Mouse (Mus musculus): ENCODE measurements around the gene Bbs9.

Bbs9 gene

DNA sequence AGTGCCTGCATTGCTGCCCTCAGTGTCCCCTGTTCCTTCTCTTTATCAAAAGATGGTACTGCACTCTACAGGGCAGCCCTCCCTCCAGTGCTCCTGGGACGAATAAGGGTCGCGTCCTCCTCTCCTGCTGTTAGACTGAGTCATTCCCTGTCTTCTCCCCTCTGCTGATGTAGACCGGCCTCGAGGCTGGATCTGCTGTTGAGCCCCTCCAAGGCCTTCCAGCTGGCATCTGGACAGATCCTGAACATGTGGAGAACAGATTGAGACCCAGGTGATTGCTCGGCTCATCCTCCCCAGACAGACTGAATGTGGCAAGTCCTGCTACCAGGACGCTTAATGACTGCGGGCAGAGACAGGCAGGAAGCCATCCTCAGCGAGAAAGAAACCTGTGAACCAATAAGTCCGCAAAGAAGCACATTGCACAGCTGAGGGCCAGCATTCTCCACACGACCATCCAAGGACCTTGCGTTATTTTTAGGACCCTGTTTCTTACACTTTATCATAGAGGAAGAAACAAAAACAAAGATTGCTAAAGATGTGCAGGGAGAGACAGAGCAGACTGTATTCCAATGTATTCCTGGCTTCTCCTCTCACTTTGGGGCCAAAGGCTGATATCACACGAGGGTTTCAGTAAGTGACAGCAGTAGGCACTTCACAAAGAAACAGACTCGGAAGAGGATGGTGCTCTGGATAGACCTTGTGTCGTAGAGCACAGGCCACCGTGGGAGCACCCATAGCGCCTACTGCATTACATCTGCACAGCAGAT is 275.4 kb downstream of the Bbs9 start:
- no peak for DNase-seq (ENCODE audit: low read depth, low spot score)

DNA sequence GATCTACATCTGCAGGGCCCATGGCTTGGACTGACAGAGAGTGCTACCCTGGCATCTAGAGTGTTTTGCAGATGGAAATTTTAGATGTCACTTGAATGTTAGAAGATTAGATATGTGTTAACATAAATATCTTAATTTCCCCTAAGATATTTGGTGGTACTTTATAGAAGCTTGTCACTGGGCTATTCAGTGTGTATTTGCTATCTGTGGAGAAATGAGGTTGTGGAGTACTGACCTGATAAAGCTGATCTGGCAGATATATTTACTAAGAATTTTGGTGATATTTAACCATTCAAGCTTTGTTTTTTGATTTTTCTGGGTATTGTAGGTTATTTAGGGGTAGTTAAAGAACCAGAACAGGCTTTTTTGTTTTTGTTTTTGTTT is 276.0 kb downstream of the Bbs9 start:
- no peak for DNase-seq (ENCODE audit: low read depth, low spot score)

DNA sequence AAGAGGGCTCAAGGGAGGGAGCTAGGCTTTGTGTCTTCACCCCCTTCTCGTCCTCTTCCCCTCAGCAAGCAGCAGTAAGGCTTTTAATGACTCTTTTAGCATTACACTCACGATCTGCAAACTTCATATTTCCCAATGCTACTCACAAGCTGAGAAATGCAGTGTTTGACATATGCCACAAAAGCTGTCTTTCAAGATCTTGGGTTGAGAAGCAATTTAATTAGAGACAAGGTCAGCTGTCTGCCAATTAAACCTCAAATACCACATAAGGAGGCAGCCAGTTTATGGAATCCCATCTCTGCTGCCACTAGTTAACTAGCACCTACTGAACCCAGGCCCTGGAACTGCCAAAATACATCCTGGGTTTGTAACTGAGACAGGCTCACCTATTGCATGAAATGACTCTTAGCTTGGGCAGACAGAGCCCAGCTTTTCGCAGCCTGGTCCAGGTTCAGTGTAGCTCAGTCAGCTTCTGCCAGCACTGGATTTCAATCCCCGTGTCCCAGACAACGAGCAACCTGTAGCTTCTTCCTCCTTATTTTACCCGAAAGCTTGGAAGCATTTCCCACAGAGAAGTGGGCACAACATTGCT is 278.7 kb downstream of the Bbs9 start:
- DNase-seq (ENCODE audit: low read depth, low spot score): no peak

DNA sequence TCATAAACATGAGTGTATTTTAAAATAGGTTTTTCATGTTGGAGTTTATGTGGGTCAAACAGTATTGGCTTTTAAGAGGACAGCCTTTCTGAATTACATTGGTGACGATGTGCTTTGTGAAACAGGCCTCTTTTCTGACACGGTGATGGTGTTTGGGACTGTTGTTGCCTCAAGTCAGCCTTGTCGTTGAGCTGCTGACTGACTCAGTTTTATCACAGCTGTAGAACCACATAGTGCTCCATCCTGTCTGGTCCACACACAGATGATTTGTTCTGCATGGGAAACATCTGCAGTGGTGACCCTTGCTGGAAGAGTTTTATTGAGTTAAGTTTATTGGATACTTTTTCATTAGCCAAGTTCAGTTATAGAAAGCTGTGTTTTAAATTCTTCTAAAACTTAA is 283.0 kb downstream of the Bbs9 start:
- no peak for DNase-seq (ENCODE audit: low read depth, low spot score)

DNA sequence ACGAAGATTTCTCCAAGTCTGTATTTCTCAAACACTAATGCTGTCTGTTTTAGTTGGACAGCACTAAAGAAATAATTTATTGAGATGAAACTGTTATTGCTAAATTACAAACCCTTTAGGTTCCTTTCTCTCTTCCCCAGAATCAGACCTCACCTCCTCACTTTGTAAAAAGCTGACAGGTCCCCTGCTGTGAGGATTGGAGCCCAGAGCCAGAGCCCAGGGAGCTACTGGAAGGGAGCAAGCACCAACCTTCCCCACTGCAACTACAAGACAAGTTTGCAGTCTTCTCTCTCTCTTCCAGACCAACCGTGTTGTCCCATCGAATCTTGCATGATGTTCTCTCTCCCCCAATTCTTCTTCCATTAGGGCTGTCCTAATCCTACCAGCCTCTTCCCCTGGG is 283.7 kb downstream of the Bbs9 start:
- no peak for DNase-seq (ENCODE audit: low read depth, low spot score)

DNA sequence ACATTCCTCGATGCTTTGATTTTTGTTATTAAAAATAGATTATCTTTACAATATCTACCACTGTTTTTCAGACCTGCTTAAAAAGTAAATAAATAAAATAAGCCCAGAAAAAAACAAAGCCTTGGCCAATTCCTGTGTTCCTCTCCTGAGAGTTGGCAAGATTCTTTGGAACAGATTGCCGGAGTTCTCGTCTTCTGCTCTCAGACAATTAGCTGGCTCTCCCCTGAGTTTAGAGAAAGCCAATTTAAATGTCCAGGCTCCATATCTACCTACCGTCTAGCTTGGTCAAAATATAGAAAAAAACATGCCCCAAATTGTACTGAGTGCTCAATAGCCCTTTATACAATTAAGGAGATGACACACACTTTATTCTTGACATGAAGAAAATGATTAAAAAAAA is 284.9 kb downstream of the Bbs9 start:
- DNase-seq (ENCODE audit: low read depth, low spot score): no peak

DNA sequence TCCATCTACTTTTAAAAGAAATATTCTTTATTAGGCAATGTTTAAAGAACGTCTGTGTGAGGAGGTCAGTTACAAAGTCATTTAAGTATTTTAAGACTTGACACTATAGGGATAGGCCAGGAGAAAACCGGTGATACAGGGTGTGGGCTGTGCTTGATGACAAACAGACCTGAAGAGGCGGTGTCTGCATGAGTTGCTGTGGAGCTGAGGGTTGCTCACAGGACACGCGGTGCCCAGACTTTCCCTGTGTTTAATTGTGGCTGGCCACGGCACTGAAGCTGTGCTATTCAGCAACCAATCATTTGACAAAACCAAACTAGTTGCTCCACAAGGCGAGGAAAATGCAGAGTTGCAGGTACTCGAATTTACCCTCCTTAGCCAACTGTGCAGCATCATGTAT is 286.0 kb downstream of the Bbs9 start:
- no peak for DNase-seq (ENCODE audit: low read depth, low spot score)

DNA sequence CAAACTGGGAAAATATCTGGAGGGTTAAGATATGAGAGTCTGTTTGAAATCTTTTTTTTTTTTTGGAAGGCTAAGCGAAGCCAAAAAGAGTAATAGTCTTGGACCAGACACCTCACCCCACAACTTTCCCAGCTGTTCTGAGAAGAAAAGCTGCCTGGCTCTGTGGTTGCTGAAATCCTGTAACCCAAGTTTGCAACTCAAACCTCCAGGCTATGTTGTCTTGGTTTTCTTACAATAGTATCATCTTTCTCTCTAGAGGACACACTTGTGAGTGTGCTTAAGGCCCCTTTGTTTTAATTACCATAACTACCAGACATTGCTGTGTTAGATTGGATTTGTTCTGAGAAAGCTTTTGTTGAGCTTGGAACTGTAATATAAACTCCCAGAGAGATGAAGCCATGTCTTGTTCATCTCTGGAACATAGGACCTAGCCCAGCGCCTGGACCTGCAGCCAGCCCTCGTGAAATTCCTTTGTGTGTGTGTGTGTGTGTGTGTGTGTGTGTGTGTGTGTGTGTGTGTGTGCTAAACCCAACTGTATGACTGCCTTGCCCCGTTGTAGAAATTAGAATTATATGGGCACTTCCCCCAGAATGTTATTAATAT is 290.2 kb downstream of the Bbs9 start:
- no peak for DNase-seq (ENCODE audit: low read depth, low spot score)

DNA sequence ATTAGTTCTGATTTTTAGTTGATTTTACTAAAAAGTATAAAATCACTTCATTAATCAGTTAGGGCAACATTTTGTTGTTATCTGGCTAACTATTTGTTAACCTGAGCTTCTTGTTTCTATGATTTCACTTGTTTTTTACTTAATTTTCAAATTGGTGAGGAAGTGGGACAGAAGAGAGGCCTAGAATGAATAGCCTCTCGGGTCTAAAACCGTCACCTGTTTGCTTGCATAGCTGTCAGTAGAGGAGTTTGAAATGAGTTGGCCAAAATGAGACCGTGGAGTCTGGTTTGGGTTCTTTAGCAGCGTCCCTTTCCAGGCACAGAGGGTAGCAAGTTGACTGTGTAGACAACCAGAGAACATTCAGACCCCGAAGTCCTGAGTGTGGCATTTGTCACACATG is 291.6 kb downstream of the Bbs9 start:
- no peak for DNase-seq (ENCODE audit: low read depth, low spot score)

DNA sequence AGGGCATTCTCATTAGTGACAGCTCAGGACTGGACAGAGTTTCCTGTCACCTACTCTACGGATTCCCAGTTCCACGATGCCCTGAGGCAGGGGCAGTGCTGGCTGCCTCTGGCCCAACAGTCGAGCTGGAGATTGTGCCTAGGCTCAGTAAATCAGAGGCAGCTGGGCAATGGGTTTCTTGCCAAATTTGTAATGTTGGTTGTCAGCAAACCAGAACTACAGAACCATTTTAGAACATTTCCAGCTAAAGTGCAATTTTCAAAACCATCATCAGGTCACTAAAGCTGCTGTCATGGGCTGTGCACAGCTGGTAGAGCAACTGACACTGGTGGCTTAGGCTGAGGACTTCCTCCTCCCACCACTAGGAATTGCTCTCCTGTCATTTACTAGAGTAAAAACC is 292.3 kb downstream of the Bbs9 start:
- DNase-seq (ENCODE audit: low read depth, low spot score): no peak

DNA sequence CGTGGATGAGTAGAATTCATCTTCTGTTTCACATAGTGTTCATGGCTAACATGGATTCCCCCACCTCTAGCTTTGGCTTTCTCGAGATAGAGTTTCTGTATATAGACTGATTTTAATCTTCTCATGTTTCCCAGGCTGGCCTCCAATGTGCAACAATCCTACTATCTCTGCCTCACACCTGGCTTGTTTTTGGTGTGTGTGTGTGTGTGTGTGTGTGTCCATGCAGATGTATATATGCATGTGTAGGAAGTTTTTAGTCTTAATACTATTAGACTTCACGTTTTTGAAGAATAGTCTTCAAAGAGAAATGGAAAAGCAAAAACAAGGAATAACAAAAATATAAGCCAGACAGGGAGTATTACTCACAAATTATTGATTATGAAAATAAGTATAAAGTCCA is 296.3 kb downstream of the Bbs9 start:
- DNase-seq (ENCODE audit: low read depth, low spot score): no peak

DNA sequence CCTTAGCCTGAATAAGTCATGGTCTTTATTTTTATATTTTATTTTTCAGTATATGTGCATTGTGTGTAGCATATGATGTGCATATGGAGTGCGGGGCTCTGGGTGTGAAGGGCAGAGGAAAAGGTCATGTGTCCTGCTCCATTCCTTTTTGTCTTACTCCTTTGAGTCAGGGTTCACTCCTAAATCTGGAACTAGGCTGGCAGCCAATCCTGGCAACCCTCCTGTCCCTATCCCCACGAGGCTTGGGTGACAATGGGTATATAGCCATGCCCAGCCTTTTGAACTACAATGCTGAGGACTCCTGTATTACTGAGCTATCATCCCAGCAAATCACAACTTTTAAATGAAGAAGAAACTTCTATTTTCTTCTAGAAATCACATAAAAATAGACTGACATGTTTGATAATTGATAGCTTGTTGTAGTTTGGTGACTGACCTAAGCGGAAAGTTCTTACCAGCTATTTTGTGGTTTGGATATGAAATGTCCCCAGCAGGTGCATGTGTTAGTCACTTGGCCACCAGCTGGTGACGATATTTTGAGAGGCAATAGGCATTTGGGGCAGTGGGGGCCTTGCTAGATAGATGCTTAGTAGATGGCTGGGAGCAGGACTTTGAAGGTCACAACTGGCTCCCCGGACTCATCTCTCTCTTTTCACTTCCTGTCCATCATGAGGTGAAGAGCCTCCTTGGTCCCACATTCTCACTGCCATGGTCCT is 300.9 kb downstream of the Bbs9 start:
- no peak for DNase-seq (ENCODE audit: low read depth, low spot score)

DNA sequence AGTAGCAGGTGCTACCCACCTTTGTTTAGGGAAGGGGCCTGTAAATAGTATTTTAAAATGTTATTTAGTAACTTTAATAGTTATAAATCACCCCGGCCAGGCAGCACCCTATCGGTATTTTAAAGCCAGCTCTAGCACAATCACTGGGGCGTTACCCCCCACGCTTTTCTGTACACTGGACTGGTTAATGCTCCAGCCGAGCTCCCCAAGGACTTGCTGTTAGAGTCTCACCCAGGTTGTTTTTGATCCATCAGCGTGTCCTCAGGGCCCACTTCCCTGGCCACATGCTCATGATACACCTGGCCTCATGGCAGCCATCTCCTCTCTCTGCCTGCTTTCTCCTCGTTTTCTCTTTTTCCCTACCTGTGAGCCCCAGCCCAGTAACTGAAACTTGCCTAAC is 301.9 kb downstream of the Bbs9 start:
- DNase-seq (ENCODE audit: low read depth, low spot score): no peak

DNA sequence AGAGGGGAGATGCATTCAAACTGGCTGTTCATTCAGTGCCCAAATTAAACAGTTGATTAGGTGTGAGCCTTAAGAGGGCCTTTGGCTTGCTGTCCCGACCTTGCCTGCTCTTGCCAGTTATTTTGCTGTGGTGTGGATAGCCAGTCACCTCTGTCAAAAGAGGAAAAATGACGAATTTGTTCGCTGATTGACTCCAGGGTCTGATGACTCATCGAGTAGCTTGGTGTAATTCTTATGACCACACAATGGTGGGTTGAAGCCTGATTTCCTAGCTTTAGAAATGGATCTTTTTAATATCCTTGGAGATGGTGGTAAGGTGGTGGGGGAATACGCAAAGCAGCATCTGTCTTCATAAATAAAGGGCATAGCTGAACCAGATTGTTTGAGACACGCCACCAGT is 304.1 kb downstream of the Bbs9 start:
- no peak for DNase-seq (ENCODE audit: low read depth, low spot score)

DNA sequence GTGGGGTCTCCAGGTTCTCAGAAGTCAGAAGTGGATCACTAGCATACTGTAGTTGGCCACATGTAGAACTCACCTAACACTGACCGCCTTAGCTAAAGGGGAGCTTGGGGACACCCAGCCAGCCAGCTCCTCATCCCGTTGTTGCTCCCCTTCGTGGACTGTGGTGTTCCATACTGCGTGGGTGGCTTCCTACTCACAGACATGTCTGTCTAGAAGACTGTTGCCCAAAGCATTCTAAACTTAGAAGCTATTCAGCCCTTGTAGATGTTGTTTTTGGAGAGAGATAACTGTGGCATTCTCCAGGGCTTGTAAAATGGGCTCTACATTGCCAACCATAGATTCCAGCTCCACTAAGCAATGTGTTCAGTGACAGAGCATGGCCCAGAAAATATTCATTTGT is 310.5 kb downstream of the Bbs9 start:
- DNase-seq (ENCODE audit: low read depth, low spot score): no peak

DNA sequence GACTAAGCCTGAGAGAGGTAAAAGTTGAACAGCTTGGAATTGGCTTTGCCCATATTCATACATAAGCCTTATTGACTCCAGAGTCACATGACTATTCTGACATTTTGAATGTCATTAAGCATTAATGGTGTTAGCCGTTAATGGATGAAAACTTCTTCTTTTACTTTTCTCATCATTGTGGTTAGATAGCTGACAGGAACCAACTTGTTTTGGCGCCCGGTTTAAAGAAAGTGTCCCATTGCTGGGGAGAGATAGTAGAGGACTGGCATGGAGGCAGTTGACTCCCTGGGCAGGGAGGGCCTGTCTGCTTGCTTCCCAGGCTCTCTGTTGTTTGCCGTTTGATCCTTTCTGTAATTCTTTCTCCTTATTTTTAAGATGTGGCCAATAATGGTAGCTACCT is 312.9 kb downstream of the Bbs9 start:
- no peak for DNase-seq (ENCODE audit: low read depth, low spot score)

DNA sequence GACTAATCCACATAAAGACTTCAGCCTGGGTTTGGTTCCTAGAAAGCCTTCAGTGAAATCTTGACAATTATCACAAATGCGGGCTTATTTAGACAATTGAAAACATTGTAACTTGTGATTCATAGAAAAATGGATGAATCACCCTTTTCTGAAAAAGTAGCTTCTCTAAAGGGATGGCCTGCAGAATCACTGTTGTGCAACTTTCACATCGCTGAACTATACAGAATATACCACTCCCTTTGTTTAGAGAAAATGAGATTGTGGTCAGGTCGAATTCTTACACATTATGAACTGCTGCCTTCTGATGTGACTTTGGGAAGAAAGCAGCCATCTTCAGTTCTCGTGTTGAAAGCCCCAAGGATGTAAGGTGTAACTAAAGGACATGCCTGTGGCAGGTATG is 313.3 kb downstream of the Bbs9 start:
- DNase-seq (ENCODE audit: low read depth, low spot score): no peak

DNA sequence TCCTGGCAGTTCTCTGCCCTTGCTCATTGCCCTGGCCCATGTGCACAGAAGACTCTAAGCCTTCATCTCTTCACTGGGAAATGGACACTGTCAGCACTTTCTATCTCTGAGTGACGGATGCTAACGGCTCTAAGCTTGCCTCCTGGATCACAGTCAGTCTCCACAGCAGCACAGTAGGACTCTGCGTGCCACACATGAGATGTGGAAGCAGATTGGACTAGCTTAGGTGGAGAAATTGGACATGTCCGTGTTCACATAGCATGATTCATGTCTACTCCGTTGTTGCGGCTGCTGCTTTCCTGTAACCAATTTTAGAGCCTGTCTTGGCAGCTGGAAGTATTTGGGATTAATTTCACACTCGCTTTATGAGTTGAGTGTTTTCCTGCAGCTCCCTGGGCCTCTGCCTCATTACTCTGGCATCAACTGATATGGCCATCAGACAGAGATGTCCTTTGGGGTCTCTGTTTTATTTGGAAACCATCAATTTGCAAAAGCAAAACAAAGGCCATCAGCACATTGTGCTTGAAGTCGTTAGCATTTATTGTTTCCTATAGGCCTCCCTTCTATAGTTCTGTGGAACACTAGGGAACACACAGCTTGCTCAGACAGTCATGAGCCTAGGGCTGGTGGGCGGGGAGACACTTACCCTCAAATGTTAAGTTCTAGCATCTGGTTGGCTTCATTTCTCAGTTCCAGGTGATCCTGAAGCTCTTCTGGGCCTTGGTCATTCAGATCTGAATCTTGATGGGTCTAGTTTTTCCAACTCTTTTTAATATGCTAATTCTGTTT is 314.1 kb downstream of the Bbs9 start:
- no peak for DNase-seq (ENCODE audit: low read depth, low spot score)

DNA sequence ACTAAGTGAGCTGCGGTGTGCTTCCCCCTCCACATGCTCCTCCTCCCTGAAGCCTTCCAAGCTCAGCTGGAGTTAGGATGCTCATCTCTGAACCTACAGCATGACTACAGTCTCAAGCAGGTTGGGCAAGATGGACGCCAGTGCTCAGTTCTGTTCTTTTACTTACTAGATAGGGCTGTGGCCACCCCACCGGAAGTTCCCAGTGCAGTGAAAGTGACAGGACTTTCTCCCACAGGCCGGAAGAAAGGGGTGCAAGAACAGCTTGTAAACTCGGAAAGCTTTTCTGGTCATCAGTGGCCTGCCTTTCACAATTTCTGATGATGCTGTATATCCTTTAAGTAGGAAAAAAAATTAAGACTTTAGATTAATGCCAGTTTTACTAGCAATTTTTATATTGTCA is 315.7 kb downstream of the Bbs9 start:
- DNase-seq (ENCODE audit: low read depth, low spot score): no peak

DNA sequence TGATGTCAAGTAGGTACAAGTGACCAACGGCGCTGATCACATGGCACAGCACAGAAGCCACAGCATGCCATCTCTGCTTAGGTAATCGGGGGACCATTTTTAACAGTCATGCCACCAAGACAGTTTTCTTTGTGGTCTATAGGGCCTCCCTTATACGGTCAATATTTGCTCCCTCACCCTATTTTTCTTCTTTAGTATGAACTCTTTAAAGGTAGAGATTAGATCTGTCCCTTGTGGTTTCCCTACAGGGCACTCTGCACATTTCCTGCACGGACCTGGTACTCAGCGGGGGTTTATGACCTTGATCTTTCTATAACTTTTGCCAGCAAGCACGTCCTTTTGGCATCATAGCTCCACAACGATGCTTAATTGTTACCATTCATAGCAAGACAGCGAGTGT is 316.2 kb downstream of the Bbs9 start:
- no peak for DNase-seq (ENCODE audit: low read depth, low spot score)

DNA sequence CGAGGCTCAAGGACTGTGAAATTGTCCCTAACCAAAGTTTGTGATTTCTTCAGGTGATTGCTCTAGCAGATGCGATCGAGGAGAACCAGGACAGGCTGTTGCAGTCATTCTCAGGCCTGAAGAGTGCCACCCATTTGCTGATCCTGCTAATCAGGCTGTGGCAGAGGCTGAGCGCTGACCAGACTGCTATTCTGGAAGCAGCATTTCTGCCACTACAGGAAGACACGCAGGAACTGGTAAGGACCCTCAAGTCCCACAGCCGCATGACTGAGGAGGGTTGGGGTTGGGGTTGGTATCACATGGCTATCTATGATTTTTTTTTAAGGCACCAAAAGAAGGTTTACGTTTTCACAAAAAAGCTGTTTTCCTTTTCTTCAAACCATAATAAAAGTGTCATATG is 318.2 kb downstream of the Bbs9 start:
- no peak for DNase-seq (ENCODE audit: low read depth, low spot score)

DNA sequence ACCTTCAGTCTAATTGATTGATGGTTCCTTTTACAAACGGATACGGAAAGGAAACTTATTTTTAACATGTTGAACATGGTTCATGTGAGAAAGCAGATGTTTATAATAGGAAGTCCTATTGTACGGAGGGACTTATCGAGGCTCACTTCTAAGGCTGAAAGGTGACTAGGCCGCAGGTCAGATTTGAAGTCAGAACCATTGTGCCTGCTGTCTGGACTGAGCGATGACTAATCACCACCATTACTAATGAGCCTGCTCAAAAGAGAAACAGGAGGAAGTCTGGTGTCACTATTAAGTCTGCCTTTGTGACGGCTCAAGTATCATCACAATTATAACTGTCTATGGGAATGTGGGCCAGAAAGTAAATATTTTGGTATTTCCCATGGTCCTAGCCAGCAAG is 325.2 kb downstream of the Bbs9 start:
- DNase-seq (ENCODE audit: low read depth, low spot score): no peak
